Mouse (Mus musculus) stomach, embryonic 16.5 days (tissue): ENCODE results near the gene Erbin. TPM values are rescaled to one million over a fixed set of nuclear protein-coding genes. Genes with fewer than 3 reads are reported as not detected.

Experiments used
- ATAC-seq: fragments of 200-750 bp; cut with Nextera tagmentation; 2 replicates; pipeline ENCODE4 v1.8.0; 2017; ENCODE audit warnings: moderate number of reproducible peaks, moderate TSS enrichment; ENCODE audit not compliant: insufficient read depth, low FRiP score
- H3K27ac ChIP-seq: fragments of 300-500 bp; sonication (generic); 2 replicates; pipeline ENCODE4 v1.5.1; 2014; ENCODE audit warnings: low read length
- H3K27me3 ChIP-seq: fragments of 300-500 bp; sonication (generic); 2 replicates; pipeline ENCODE4 v1.6.1; 2014; ENCODE audit warnings: low read length, control low read depth, mixed read lengths; ENCODE audit not compliant: control insufficient read depth, insufficient read depth
- H3K36me3 ChIP-seq: fragments of 300-500 bp; sonication (generic); 2 replicates; pipeline ENCODE4 v1.6.1; 2014; ENCODE audit warnings: low read length; ENCODE audit not compliant: control insufficient read depth, insufficient read depth
- H3K4me1 ChIP-seq: fragments of 300-500 bp; sonication (generic); 2 replicates; pipeline ENCODE4 v1.6.1; 2014; ENCODE audit warnings: low read length, control low read depth, mixed read lengths; ENCODE audit not compliant: control insufficient read depth, insufficient read depth
- H3K4me2 ChIP-seq: fragments of 300-500 bp; sonication (generic); 2 replicates; pipeline ENCODE4 v1.6.1; 2014; ENCODE audit warnings: low read depth, low read length, mixed read lengths
- H3K4me3 ChIP-seq: fragments of 300-500 bp; sonication (generic); replicated peaks from 2 replicates; pipeline ENCODE4 v1.5.1; 2014; ENCODE audit warnings: mild to moderate bottlenecking, low read length
- H3K9ac ChIP-seq: fragments of 300-500 bp; sonication (generic); 2 replicates; pipeline ENCODE4 v1.6.1; 2014; ENCODE audit warnings: low read length
- H3K9me3 ChIP-seq: fragments of 300-500 bp; sonication (generic); replicated peaks from 2 replicates; pipeline ENCODE4 v1.6.1; 2016; ENCODE audit warnings: low read length, control low read depth; ENCODE audit not compliant: control insufficient read depth
- WGBS: fragments of 180-500 bp; shearing (Covaris S2); extraction: QIAGEN DNeasy Blood & Tissue Kit; methylation state at CpG from one replicate; pipeline ENCODE4 v1.1.7; 2014; 5-methylcytosine and 5-hydroxymethylcytosine counted together
- polyA plus RNA-seq: library from polyadenylated mRNA; unstranded; fragments of >200 nt; fragmentation: Nextera tagmentation; extraction: Ambion mirVana; gene quantifications from 2 replicates; pipeline ENCODE4 v1.2.1, GENCODE M21; 2015

Gene Erbin
- polyA plus RNA-seq, 1 experiment from 2014 or later: 18.3 TPM

DNA sequence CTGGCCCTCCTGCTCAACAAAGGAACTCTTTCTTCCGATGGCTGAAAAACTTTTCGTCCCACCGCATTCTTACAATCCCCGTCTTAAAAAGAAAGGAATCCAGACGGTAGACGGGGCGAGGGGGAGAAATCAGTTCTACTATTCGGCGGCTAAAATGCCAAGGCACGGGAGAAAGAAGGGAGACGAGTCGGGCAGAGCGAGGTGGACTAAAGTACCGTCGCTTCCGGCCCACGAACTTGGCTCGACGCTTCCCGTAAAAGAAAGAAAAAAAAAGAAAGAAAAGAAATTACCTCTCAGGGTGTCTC lies 406 bp downstream of the Erbin start:
- H3K4me3 ChIP-seq: peak overlapping the region; percentile 85
- H3K27me3 ChIP-seq: no peaks in the 10 kb centered on the region
- H3K4me1 ChIP-seq: peaks cover 27% of the 10 kb centered on the region
- WGBS: under 1% methylated on average over 20 of the region's 20 CpGs
- H3K36me3 ChIP-seq: no peaks in the 10 kb centered on the region
- H3K27ac ChIP-seq: peak overlapping the region; percentile 100
- no peaks in the 10 kb centered on the region for H3K9me3 ChIP-seq
- no peak for ATAC-seq
- peak overlapping the region; percentile 76 for H3K4me2 ChIP-seq
- peak overlapping the region; percentile 100 for H3K9ac ChIP-seq

DNA sequence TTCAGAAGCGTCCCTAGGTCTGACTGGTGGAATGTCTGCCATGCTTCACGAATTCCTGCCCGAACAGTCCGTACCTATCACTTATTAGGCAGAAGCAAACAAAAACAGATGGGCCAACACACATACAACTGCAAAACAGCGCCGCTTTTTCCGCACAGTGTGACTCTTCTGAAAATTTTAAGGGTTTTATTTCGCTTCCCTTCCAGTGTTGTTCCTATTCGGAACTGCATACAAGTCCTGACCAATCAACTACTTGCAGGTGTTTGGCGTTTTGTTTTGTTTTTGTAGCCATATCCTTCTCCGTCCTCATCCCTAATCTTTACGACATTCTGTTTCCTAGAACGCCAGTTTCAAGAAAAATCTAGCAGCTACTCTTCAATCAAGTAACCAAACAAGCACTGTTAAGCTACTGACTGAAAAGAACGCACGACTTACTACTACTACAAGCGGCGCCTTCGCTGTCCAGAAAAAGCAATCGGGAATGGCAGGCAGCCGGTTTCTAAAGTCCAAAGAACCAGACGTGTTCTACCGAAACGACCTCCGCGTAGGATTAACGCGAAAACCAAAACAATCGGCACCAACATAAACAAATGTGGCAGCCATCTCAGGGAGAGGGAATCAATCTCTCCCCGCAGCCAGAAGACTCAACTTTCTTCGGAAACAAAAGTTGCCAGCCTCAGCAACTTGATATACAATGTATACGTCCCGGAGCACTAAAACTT lies 919 bp downstream of the Erbin start:
- peak overlapping the region; percentile 76 for H3K4me2 ChIP-seq
- H3K9me3 ChIP-seq: no peaks in the 10 kb centered on the region
- WGBS: under 1% methylated on average over 32 of the region's 32 CpGs
- ATAC-seq: no peak
- no peaks in the 10 kb centered on the region for H3K27me3 ChIP-seq
- no peaks in the 10 kb centered on the region for H3K36me3 ChIP-seq
- H3K4me1 ChIP-seq: peaks cover 28% of the 10 kb centered on the region
- H3K27ac ChIP-seq: peak overlapping the region; percentile 100
- peak overlapping the region; percentile 100 for H3K9ac ChIP-seq
- peak overlapping the region; percentile 85 for H3K4me3 ChIP-seq

GRCm38 (mm10) chr13:103918432-103918831 lies 1.9 kb downstream of the Erbin start:
- Histone ChIP-seq H3K4me3 (peak overlapping the region; percentile 85), H3K27ac (no peak overlapping the region), H3K4me2 (peak overlapping the region; percentile 76), H3K4me1 (peaks cover 28% of the 10 kb centered on the region), H3K9me3 (no peaks in the 10 kb centered on the region), H3K27me3 (no peaks in the 10 kb centered on the region), H3K36me3 (no peaks in the 10 kb centered on the region), H3K9ac (no peak overlapping the region)
- 8% methylated on average over 3 of the region's 3 CpGs for WGBS
- no peak for ATAC-seq

- no peak overlapping the region for H3K27ac ChIP-seq
- peaks cover 21% of the 10 kb centered on the region for H3K4me1 ChIP-seq
- ATAC-seq: no peak
- 79% methylated on average over 4 of the region's 4 CpGs for WGBS
- H3K9me3 ChIP-seq: no peaks in the 10 kb centered on the region
- no peak overlapping the region for H3K4me2 ChIP-seq
- H3K36me3 ChIP-seq: no peaks in the 10 kb centered on the region
- no peaks in the 10 kb centered on the region for H3K27me3 ChIP-seq
- H3K4me3 ChIP-seq: no peak overlapping the region
- H3K9ac ChIP-seq: no peak overlapping the region
Measured at GRCm38 (mm10) chr13:103914114-103914736, 6.1 kb downstream of the Erbin start.

- H3K9ac ChIP-seq: no peak overlapping the region
- no peaks in the 10 kb centered on the region for H3K9me3 ChIP-seq
- no peak overlapping the region for H3K27ac ChIP-seq
- no peak overlapping the region for H3K4me3 ChIP-seq
- no peak for ATAC-seq
- WGBS: 78% methylated on average over 3 of the region's 3 CpGs
- H3K36me3 ChIP-seq: no peaks in the 10 kb centered on the region
- H3K4me1 ChIP-seq: peaks cover 19% of the 10 kb centered on the region
- H3K4me2 ChIP-seq: no peak overlapping the region
- no peaks in the 10 kb centered on the region for H3K27me3 ChIP-seq
Measured at GRCm38 (mm10) chr13:103912351-103912750, 8.0 kb downstream of the Erbin start.

DNA sequence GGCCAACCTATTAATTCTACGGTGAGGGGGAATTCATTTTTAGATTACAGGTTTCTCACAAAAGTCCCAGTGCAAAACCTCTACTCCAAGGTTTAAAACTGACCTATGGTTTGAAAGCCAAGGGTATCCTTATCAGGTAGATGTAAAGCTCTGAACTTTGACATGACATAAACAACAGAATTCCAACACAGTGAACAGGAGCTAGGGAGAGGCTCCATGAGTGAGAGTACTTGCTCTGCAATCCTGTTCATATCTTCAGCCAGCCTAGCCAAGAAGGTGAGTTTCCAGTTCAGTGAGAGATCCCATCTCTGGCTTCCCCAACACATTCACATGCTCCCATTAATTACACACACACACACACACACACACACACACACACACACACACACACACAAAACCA lies 9.7 kb downstream of the Erbin start:
- H3K9ac ChIP-seq: no peak overlapping the region
- no peak overlapping the region for H3K4me3 ChIP-seq
- peaks cover 12% of the 10 kb centered on the region for H3K4me1 ChIP-seq
- no peaks in the 10 kb centered on the region for H3K9me3 ChIP-seq
- no peaks in the 10 kb centered on the region for H3K27me3 ChIP-seq
- WGBS: 79% methylated on average over 1 of the region's 1 CpGs
- H3K36me3 ChIP-seq: no peaks in the 10 kb centered on the region
- H3K27ac ChIP-seq: no peak overlapping the region
- H3K4me2 ChIP-seq: no peak overlapping the region
- ATAC-seq: no peak

GRCm38 (mm10) chr13:103909894-103910293 lies 10.4 kb downstream of the Erbin start:
- Histone ChIP-seq H3K27me3 (no peaks in the 10 kb centered on the region), H3K36me3 (no peaks in the 10 kb centered on the region), H3K27ac (no peak overlapping the region), H3K9me3 (no peaks in the 10 kb centered on the region), H3K9ac (no peak overlapping the region), H3K4me2 (no peak overlapping the region), H3K4me3 (no peak overlapping the region), H3K4me1 (peaks cover 12% of the 10 kb centered on the region)
- ATAC-seq: no peak
- 66% methylated on average over 3 of the region's 3 CpGs for WGBS

DNA sequence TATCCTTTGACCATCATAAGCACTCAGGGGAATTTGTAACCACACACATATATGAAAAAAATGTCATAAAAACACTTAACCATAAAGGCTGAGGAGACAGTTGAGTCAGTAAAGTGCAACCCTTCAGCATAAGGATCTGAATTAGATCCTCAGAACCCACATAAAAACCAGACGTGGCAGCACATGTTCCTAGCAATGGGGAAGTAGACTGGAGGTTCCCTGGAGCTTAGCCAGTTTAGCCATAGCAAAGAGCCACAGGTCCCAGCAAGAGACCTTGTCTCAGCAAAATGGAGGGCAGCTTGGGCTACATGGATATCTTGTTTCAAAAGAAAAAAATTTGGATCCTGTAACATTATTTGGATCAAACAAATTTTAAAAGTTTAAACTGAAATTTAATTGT lies 20.3 kb downstream of the Erbin start:
- 78% methylated on average over 1 of the region's 1 CpGs for WGBS
- no peak overlapping the region for H3K4me3 ChIP-seq
- peaks cover 2% of the 10 kb centered on the region; the same call in 1 of the 2 replicates for H3K36me3 ChIP-seq
- no peak for ATAC-seq
- no peak overlapping the region for H3K4me2 ChIP-seq
- no peak overlapping the region for H3K27ac ChIP-seq
- H3K9me3 ChIP-seq: 0 out of 2 replicates have a peak, but pooled peaks cover 3% of the 10 kb centered on the region
- no peak overlapping the region for H3K9ac ChIP-seq
- H3K4me1 ChIP-seq: no peaks in the 10 kb centered on the region
- no peaks in the 10 kb centered on the region for H3K27me3 ChIP-seq

- Histone ChIP-seq H3K4me3 (no peak overlapping the region), H3K9ac (no peak overlapping the region), H3K4me2 (no peak overlapping the region), H3K27me3 (no peaks in the 10 kb centered on the region), H3K27ac (no peak overlapping the region), H3K36me3 (peaks cover 2% of the 10 kb centered on the region; the same call in 1 of the 2 replicates), H3K9me3 (0 out of 2 replicates have a peak, but pooled peaks cover 3% of the 10 kb centered on the region), H3K4me1 (0 out of 2 replicates have a peak, but pooled peaks cover 4% of the 10 kb centered on the region)
- no peak for ATAC-seq
- 86% methylated on average over 4 of the region's 4 CpGs for WGBS
Measured at GRCm38 (mm10) chr13:103897606-103898005, 22.7 kb downstream of the Erbin start.
